Mouse (Mus musculus) kidney, adult 2 months (tissue): Measurements from ENCODE around the gene Rai1.

Source experiments
- CTCF ChIP-seq: fragments of 200-500 bp; conservative IDR thresholded peaks from 2 replicates; pipeline ENCODE4 v1.5.1; 2011; ENCODE audit warnings: low read depth, mild to moderate bottlenecking, control low read depth, low read length, moderate library complexity, mixed read lengths; ENCODE audit not compliant: insufficient read depth, insufficient read length
- POLR2A ChIP-seq: fragments of 200-500 bp; IDR thresholded peaks from one replicate; pipeline ENCODE4 v1.6.1; 2011; ENCODE audit warnings: low read depth, low read length, control low read depth

GRCm38 (mm10) chr11:60197998-60198619 lies 93.3 kb downstream of the Rai1 start:
- TF ChIP-seq POLR2A (no peak), CTCF (no peak)
